Mouse (Mus musculus) spleen, adult 2 months (tissue): Measurements from ENCODE around the gene Rpa2.

Source experiments
- CTCF ChIP-seq: fragments of 200-500 bp; IDR thresholded peaks from 2 replicates; pipeline ENCODE4 v1.5.1; 2011; ENCODE audit warnings: mild to moderate bottlenecking, inconsistent platforms; ENCODE audit not compliant: insufficient read depth, insufficient read length, insufficient replicate concordance; ENCODE audit errors: extremely low read depth
- POLR2A ChIP-seq: fragments of 200-500 bp; IDR thresholded peaks from 2 replicates; pipeline ENCODE4 v1.6.1; 2011; ENCODE audit warnings: low read depth, low read length, inconsistent platforms

- no peak for TF ChIP-seq POLR2A
- TF ChIP-seq CTCF = no peak
These were observed 23.9 kb upstream of the Rpa2 start for GRCm38 (mm10) chr4:132743992-132744911.
